In the genomic region with DNA sequence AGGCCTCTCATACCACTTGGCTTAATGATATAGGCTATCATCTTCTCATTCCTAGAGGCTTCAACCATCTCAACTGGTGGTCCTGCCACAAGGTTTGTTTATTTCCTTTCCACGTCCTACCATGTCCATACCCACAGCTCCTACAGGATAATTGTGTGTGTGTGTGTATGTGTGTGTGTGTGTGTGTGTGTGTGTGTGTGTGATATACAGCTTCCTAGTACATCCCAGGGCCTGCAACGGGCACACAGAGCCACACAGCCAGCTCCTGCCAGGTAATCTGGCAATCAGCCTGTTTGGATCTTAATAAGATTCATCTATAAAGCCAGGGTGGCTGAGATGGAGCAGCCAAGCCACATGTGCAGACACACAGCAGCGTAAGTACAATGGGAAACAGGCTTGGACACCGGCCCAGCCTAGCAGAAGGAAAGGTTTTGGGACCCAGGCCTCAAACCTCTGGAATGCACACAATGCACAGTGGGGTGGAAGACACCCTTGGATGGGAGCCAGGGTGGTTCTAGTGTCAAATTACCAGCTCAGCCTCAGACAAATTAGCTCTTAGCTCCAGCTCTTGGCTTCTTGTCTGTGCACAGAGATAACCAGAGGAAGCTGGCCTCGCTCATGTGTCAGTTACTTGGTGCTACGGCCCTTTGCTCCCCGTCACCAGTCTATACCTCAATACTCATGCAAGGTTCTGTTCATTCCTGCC, we compare ENCODE assay signal across 9 mouse cellular contexts. TPM values are rescaled to one million over a fixed set of nuclear protein-coding genes. Genes with fewer than 3 reads are reported as not detected.
DNase-seq lines count a peak whose midpoint lies in the region; ATAC-seq and TF ChIP-seq lines count a peak whose summit lies in the region.
"Had no signal": no experiment of that assay in that cellular context is flagged by ENCODE, and none has a peak within 500 bp of the region (broad histone marks: within the 10 kb centered on the region; RNA-seq: fewer than 3 reads in every experiment).

No protein-coding gene starts in this region.

- no peak overlapping the region for H3K9ac ChIP-seq in limb, embryonic 12.5 days (replicated peaks)
- H3K9ac ChIP-seq in embryonic facial prominence, embryonic 14.5 days (ENCODE audit: low read depth, low read length) = no peak overlapping the region
- no peak overlapping the region for H3K9ac ChIP-seq in kidney, embryonic 16.5 days (replicated peaks; ENCODE audit: low read length)

- H3K36me3 ChIP-seq in limb, embryonic 12.5 days = no peaks in the 10 kb centered on the region
- H3K36me3 ChIP-seq in limb, embryonic 10.5 days = no peaks in the 10 kb centered on the region
- no peaks in the 10 kb centered on the region for H3K36me3 ChIP-seq in embryonic facial prominence, embryonic 14.5 days (ENCODE audit: control insufficient read depth, insufficient read depth, low read length)
- H3K36me3 ChIP-seq in kidney, embryonic 16.5 days (ENCODE audit: insufficient read depth, low read length) = no peaks in the 10 kb centered on the region

- H3K4me1 ChIP-seq in limb, embryonic 12.5 days (replicated peaks) = peaks cover 7% of the 10 kb centered on the region
- H3K4me1 ChIP-seq in limb, embryonic 10.5 days = no peaks in the 10 kb centered on the region
- peaks cover 24% of the 10 kb centered on the region for H3K4me1 ChIP-seq in embryonic facial prominence, embryonic 14.5 days (ENCODE audit: control insufficient read depth, insufficient read depth, low read length)
- 0 out of 2 replicates have a peak, but pooled peaks cover 4% of the 10 kb centered on the region for H3K4me1 ChIP-seq in kidney, embryonic 16.5 days (ENCODE audit: insufficient read depth, low read length)

- no peak for TF ChIP-seq CTCF in brain, embryonic 14.5 days (IDR thresholded peaks at IDR 0.05; ENCODE audit: borderline replicate concordance, extremely low read depth, insufficient read depth, insufficient read length)

- WGBS in limb, embryonic 12.5 days = 59% methylated on average over 7 of the region's 7 CpGs
- 64% methylated on average over 7 of the region's 7 CpGs for WGBS in limb, embryonic 10.5 days
- 27% methylated on average over 7 of the region's 7 CpGs for WGBS in embryonic facial prominence, embryonic 14.5 days
- 47% methylated on average over 7 of the region's 7 CpGs for WGBS in kidney, embryonic 16.5 days

- H3K4me2 ChIP-seq in limb, embryonic 12.5 days = no peak overlapping the region; the same call in 1 of the 2 replicates
- no peak overlapping the region for H3K4me2 ChIP-seq in embryonic facial prominence, embryonic 14.5 days (ENCODE audit: low read depth, low read length)
- no peak overlapping the region for H3K4me2 ChIP-seq in kidney, embryonic 16.5 days (replicated peaks; ENCODE audit: low read depth, low read length)

- no peak for TF ChIP-seq POLR2A in brain, embryonic 14.5 days (IDR thresholded peaks at IDR 0.05; ENCODE audit: borderline replicate concordance, extremely low read depth, insufficient read depth, insufficient read length, poor library complexity, severe bottlenecking)

- ATAC-seq in limb, embryonic 12.5 days (ENCODE audit: insufficient number of reproducible peaks, insufficient read depth, low FRiP score, low TSS enrichment, low read depth) = peak; percentile 63; the same call in 1 of the 2 replicates
- peak; percentile 93 for ATAC-seq in embryonic facial prominence, embryonic 14.5 days (ENCODE audit: low read depth)
- ATAC-seq in kidney, embryonic 16.5 days (ENCODE audit: low FRiP score, low TSS enrichment) = peak; percentile 88; the same call in 1 of the 2 replicates

- H3K27me3 ChIP-seq in limb, embryonic 12.5 days = no peaks in the 10 kb centered on the region
- no peaks in the 10 kb centered on the region for H3K27me3 ChIP-seq in limb, embryonic 10.5 days (ENCODE audit: low read depth, poor library complexity, severe bottlenecking)
- no peaks in the 10 kb centered on the region for H3K27me3 ChIP-seq in embryonic facial prominence, embryonic 14.5 days (replicated peaks; ENCODE audit: control insufficient read depth, insufficient read depth, low read length)
- no peaks in the 10 kb centered on the region for H3K27me3 ChIP-seq in kidney, embryonic 16.5 days (ENCODE audit: insufficient read depth, low read length)

- H3K27ac ChIP-seq in limb, embryonic 12.5 days = peak overlapping the region; percentile 41; the same call in 1 of the 2 replicates
- no peak overlapping the region for H3K27ac ChIP-seq in limb, embryonic 10.5 days
- H3K27ac ChIP-seq in embryonic facial prominence, embryonic 14.5 days (replicated peaks; ENCODE audit: low read depth, low read length) = peak overlapping the region; percentile 54
- no peak overlapping the region for H3K27ac ChIP-seq in kidney, embryonic 16.5 days (ENCODE audit: low read length)
- H3K27ac ChIP-seq: macrophage had no signal

- DNase-seq in limb, embryonic 10.5 days (ENCODE audit: low spot score) = no peak
- DNase-seq in brain, embryonic 14.5 days (ENCODE audit: low read depth) = peak; percentile 70
- peak; percentile 96 for DNase-seq in embryonic facial prominence, embryonic 14.5 days (ENCODE audit: low spot score)
- peak; percentile 2 for DNase-seq in retina, embryonic 14.5 days (ENCODE audit: low spot score)
- DNase-seq in thymus, postnatal 25 days = no peak
- DNase-seq in left cerebral cortex, adult 8-10 months (ENCODE audit: low spot score in 2 of 2) = no peak

- H3K4me3 ChIP-seq in limb, embryonic 12.5 days (replicated peaks) = no peak overlapping the region
- no peak overlapping the region for H3K4me3 ChIP-seq in limb, embryonic 10.5 days
- H3K4me3 ChIP-seq in embryonic facial prominence, embryonic 14.5 days (ENCODE audit: low read depth, low read length) = no peak overlapping the region
- H3K4me3 ChIP-seq in kidney, embryonic 16.5 days (ENCODE audit: low read length) = no peak overlapping the region

- H3K9me3 ChIP-seq in limb, embryonic 12.5 days = no peaks in the 10 kb centered on the region
- H3K9me3 ChIP-seq in limb, embryonic 10.5 days (replicated peaks) = no peaks in the 10 kb centered on the region
- H3K9me3 ChIP-seq in embryonic facial prominence, embryonic 14.5 days (ENCODE audit: control insufficient read depth, low read length) = no peaks in the 10 kb centered on the region
- no peaks in the 10 kb centered on the region for H3K9me3 ChIP-seq in kidney, embryonic 16.5 days (ENCODE audit: low read length)

RNA-seq across cellular contexts. Expression of gene Vsnl1, which starts 45.0 kb away (rescaled TPM):
- polyA plus RNA-seq in limb, embryonic 12.5 days (2016; fragmentation: Nextera tagmentation; extraction: Ambion mirVana) = 0.53 and 1.0 TPM in 2 replicates
- 0.45 and 0.78 TPM in 2 replicates for polyA plus RNA-seq in limb, embryonic 10.5 days (2016; fragmentation: Nextera tagmentation; extraction: Ambion mirVana)
- 17.8 and 36.7 TPM in 2 replicates for polyA plus RNA-seq in brain, embryonic 14.5 days (2012; rRNA removed)
- 5.6 and 5.9 TPM in 2 replicates for polyA plus RNA-seq in embryonic facial prominence, embryonic 14.5 days (2014; fragmentation: Nextera tagmentation; extraction: Ambion mirVana)
- polyA plus RNA-seq in kidney, embryonic 16.5 days (2015; fragmentation: Nextera tagmentation; extraction: Ambion mirVana) = 0.41 TPM in 2 replicates
- 100 to 1,000 TPM; 592 to 668 (median 627) TPM for total RNA-seq in left cerebral cortex, adult 8-10 months (2022)
- polyA plus RNA-seq: macrophage had no signal

Comparison
In these comparisons a context has a peak if more than half of its experiments do, and no peak if none do; other contexts are left out.
1. H3K27ac ChIP-seq: peak in limb, embryonic 12.5 days (single experiment) and embryonic facial prominence, embryonic 14.5 days (single experiment); none in limb, embryonic 10.5 days (single experiment) and kidney, embryonic 16.5 days (single experiment).
2. DNase-seq: peak in brain, embryonic 14.5 days (single experiment), embryonic facial prominence, embryonic 14.5 days (single experiment) and retina, embryonic 14.5 days (single experiment); none in limb, embryonic 10.5 days (single experiment), thymus, postnatal 25 days (single experiment) and left cerebral cortex, adult 8-10 months (0 of 2).
3. Peak in every context shown above with its lines, with median percentiles within 50 percentile points of each other: ATAC-seq.